Mouse (Mus musculus): ENCODE results near the gene Fgf8.

Gene Fgf8

DNA sequence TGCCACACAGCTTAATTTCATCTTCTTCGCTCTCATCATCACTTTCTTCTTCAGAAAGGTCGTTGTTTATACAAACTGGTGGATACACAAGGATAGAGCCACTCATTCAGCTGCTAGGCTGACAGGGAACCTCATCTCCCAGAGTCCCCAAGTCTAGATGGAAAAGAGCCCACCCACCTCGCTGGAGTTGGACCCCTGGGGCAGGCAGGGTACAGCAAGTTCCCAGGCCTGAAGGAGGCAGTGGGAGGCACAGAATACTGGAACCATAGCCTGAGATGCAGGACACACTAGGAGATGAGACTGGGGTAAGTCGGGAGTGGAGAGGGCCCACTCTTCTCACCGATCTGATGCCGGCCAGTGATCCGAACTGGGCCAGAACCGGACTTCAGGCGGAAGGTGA lies 5.5 kb upstream of the Fgf8 start:
- no peak for DNase-seq

DNA sequence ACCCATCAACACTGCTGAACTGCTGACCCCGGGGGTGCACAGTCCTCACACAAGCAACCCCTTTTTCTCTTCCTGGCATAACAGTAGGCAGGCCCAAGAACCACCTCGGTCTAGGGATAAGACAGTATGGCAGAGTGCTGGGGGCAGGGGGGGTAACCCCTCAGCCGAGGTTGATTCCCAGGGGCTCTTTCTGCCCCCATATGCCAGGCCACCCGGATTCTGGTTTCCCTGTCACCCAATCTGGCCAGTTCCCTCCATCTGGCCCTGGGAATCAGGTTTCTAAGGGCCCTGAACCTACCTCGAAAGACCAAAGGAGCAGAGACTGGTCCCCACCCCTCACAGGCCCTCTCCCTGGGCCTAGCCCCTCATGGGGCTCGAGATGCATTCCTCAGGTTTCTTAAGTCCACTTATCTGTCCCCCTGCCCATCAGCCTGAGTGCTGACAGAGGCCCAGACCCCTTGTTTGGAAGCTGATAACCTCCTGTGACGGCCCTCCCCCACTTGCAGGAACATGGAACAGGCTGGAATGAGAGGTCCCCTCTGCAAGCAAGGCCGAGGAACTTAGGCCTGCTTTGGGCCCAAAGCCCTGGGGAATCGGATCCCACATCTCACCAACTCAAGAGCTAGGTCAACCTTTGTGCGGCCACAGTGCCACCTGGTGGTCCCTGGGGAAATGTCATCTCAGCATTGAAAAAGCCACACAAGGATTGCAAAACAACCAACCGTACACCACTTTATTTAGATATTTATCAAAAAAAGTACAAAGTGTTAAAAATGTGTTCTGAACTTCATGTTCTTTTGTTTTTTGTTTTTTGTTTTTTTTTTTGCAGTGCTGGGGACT lies 4.5 kb upstream of the Fgf8 start:
- peak; percentile 86 to 88 for DNase-seq

DNA sequence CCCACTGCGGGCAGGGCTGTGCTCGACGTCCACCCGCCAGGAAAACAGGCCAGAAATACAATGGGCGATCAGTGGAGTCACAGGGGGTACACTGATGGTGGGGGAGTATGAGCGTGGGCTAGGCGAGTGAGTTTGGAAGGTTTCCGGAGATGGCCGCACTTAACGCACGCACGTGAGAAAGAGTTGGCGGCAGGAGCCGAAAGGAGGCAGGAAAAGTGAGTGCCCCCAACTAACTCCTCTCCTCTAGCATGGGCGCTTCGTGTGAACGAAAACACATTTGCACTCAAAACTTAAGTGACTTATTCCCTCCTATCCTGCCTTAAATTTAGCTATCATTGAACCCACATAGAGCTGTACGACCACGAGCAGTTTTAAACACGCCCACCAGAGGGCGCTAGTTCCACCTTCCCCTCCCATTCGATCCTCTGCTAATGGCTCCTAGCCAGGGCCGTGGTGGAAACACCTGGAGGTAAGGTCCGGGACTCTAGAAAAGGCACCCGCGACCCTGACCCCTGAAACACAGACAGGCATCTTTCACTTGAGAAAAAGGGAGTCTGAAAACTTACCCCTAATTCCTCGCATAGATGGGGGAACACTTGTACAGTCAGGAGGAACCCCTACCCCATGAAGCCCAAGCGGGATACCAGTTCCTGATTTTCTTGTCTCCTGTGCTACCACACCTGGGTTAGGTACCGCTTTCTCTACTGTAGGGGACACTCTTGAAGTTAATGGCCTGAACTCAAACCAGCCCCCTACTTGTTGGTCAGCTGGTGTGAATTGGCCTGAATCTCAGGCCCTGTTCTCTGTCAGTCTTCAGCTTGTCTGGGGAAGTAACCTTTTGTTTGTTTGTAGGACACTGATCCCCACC lies 3.7 kb upstream of the Fgf8 start:
- peak; percentile 77 for DNase-seq

DNA sequence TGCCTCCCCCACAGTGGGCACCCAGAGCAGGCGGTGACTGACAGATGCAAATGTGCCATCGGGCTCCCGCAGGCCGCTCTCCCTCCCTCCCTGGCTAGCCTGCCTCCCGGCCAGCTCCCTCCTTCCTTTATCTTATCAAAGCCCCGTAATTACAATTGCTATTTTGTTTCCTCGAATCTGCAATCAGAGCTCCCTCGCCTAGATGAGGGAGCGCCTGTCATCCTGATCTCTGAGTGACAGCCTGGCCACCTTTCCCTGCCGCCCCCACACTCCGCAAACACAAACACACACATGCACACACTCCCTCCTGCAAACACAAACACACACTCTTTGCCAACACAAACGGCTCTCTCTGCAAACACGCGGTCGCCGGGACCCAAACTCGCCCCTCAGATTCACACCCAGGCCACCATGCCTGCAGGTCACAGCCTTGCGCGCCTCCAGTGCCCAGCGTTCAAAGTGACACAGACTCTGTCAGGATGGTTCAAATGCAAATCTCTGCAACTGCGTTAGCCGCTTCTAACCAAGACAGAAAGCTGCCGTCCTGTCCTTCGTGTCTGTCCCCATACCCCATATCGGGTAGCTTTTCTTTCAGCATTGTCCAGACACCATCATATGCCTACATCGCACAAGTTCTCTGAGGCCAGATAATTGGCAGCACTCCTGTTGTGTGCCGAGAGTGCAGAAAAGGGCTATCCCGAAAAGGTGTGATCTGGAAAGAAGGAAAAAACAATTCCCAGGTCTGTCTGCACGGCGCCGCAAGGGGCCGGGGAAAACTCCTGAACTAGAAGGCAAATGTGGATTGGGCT lies 2.8 kb upstream of the Fgf8 start:
- DNase-seq, result no peak

DNA sequence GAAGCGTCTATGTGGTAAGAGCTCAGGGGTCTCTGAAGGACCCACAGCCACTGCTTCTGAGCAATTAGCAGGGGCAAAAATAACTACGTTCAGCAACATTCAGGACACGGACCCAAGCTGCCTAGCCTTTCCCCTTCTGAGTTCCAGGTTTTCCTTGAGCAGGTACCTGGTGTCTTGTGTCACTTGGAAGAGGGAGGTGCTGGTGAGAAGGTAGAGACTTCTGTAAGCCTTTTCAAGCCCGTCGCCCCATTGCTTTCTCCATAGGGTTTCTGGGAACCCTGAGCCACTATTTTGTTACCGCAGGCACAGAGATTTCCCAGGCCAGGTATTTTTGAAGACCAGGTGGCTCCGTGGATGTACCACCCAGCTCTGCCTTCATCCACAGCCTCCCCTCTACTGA lies 904 bp upstream of the Fgf8 start:
- DNase-seq, result no peak

DNA sequence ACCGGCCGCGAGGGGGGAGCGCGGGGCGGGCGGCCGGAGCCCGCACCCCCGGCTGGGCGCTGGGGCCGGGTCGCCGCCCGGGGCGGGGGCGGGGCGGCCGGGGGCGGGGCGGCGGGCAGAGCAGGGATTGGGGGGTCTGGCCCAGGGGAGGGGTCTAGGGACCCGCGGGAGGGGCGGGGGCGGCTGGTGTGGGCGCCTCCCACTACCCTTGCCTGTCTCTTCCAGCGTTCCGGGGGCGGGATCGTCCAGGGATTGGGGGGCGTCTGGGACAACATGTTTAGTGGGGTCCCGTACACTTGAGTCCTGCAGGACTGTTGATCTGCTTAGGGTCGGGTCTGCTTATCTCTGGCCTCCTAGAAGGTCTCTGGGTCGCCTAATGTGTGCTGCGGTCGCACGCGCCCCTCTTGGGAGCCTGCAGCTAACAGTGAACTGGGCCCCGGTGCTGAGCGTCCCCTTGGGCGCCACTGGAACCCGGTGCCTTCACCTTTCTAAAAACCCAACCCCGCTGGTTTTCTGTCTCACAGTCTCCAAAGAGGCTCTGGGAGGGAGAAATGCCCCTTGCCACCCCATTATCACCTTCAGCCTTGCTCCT lies 365 bp upstream of the Fgf8 start:
- DNase-seq, result no peak

DNA sequence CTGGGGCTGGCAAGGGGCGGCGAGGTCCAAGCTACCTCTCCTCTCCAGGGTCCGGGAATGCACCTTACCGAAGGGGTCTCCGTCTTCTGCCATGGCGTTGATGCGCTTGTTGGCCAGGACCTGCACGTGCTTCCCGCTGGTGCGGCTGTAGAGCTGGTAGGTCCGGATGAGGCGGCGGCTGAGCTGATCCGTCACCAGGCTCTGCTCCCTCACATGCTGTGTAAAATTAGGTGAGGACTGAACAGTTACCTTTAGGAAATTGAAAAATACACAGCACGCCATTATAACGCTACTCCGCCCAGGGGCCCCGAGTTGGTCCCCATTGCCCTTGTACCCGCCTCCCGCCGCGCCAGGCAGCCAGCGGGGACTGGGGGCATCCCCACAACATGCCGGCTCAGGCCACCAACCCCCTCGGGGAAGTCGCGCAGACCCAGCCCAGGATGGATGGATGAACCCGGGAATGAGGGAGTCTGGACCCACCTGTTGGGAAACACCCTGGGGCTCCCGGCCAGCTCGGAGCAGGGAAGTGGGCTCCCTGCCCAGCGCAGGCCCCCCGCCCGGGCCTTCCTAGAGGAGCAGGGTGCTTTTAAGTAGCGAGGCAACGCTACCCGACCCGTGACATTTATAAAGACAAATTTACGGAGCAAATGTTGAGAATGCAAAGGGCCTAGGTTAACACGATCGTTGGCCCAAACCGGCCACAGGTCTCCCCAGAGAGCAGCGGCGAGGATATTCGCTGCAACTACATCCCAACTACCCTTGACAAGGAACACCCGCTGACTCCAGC lies 1.1 kb downstream of the Fgf8 start:
- no peak for DNase-seq

DNA sequence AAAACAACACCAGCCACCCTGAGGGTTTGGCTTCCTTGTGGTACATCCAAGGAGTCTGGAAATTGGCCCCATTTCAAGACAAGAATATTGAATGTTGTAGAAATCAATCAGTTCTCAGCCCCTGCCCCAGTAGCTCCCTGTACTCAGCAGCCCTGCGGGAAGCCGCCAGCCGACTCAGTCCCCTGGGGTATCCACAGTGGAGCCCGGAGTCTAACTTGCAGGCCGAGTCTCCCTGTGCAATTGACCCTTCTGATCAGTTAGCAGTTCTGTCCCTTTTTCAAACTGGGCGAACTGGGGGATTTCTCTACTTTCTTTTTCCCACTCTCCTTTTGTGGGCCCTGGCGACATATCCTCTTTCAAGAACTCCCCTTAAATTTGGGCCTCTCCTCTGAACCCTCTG lies 1.9 kb downstream of the Fgf8 start:
- no peak for DNase-seq

DNA sequence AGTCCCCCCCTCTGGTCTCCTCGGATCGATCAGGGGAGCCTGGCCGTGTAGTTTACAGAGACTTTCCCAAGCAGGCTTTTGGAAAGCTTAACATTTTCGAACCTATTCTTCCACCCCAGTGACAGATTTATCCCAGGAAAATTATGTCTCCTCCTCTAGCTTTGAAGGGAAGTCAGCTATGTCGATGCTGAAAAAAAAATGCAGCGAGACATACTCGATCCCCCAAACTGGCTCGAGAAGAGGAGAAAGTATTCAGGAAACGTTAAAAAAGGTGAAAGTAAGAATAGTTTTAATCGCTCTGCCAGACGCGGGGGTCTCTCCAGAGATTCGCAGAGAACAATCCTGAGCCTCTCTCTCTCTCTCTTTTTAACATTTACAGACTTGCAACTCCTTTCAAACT lies 2.5 kb downstream of the Fgf8 start:
- no peak for DNase-seq

DNA sequence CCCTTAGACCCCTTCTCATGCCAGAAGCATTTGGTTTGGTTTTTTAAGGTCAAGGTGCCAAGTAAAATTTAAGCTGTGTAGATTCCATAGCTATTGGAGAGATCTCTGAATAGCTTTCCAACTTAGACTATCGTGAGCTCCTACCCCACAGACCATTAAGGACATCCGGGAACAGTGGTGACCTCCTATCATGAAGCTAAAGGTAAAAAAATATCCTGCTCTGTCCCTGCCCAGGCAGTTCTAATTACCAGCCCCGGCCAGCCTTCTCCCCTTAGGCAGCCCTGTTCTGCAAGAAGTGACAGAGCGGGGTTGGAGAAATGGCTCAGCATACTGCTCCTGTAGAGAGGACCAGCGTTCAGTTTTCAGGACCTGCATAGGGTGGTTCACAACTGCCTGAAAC lies 4.2 kb downstream of the Fgf8 start:
- no peak for DNase-seq

DNA sequence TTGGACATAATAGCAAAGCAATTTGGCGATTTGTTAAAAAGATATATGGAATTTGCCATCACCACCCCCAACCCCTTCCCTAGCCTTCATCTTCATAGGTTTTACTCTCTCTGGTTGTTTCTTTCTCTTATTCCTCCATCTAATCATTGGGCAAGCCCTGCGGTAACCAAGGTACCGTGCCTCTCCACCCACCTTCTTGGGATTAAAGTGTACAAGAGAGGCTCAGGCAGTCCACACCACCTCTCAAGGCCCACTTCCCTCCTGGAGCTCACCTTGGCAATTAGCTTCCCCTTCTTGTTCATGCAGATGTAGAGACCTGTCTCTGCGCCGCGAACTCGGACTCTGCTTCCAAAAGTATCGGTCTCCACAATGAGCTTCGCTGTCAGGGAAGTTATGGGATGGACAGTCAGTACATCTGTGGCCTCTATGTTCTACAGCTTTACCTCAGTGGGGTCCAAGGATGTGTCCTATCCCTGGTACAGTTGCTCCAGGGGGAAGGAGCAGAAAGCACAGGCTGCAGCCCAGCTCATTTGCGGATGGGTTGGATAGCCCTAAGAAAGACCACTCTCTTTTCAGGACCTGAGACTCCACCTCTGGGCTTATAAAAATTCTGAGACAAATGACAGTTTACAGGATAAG lies 4.8 kb downstream of the Fgf8 start:
- no peak for DNase-seq

DNA sequence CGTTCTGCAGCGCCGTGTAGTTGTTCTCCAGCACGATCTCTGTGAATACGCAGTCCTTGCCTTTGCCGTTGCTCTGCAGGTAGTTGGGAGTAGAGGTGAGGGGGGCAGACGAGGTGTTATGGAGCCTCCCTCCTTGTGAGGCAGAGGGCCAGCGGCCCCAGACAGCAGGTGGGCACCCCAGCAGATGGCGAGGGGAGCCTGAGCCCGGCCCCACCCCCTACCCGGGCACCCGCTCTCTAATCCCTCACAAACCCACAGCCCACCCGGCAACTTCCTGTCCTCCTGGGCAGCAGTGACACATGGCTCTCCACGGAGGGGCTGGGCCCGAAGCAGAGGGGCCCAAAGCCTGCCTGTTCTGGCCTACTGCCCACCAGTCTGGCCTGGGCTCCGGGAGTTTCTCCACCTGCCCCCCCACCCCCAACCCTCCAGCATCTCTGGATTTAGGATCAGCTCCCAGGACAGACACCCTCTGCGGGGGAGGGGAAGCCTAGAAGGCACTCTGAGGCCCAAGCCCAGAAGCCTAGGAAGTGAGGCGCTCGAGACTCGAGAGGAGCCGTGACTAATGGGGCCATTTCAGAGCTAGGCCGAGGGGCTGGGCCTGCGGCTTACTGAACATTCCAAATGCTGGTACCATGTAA lies 5.4 kb downstream of the Fgf8 start:
- DNase-seq, result no peak

DNA sequence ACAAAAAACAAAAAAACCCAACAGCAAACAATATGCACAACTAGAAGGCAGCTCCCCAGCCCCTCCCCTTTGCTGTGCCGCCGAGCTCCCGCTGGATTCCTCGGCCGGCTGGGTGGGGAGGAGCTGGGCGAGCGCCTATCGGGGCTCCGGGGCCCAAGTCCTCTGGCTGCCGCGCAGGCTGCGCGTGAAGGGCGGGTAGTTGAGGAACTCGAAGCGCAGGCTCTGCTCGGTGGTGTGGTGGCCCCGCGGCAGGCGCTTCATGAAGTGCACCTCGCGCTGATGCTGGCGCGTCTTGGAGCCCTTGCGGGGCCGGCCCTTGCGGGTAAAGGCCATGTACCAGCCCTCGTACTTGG lies 5.9 kb downstream of the Fgf8 start:
- DNase-seq, result peak; percentile 29 to 38

DNA sequence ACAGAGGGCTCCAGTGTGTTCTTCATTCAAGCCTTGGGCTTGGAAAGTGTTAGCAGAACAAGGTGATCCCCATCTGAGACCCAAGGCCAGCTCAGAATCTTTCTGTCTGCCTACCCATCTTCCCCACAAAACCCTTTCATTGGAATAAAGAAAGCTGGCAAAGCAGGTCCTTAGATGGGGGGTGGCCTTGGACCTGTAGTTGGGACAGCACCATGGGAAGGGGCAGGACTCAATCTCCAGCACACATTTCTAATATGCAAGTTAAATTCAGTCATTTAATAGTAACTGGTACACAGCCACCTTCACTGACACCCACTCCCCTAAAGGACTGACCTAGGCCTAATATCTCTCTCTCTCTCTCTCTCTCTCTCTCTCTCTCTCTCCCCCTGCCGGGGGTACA lies 6.5 kb downstream of the Fgf8 start:
- DNase-seq, result no peak

DNA sequence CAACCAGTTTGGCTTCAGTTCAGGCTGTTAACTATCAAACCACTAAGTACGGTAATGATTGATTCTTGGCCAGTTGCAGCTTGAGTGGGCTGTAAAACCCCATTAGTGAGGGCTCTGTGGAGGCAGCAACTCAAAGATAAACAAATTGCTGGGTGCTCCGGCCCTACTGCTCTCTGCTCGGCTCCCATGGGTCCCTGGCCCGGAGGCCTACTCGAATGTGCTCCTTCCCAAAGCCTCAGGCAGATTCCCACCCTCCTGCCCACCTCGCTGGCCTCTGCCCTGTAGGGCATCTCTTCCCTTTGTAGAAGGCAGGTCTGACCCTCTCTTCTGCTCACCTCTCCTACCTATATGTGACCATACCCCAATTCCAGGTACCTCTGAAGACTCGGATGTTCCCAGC lies 8.0 kb downstream of the Fgf8 start:
- DNase-seq, result no peak

DNA sequence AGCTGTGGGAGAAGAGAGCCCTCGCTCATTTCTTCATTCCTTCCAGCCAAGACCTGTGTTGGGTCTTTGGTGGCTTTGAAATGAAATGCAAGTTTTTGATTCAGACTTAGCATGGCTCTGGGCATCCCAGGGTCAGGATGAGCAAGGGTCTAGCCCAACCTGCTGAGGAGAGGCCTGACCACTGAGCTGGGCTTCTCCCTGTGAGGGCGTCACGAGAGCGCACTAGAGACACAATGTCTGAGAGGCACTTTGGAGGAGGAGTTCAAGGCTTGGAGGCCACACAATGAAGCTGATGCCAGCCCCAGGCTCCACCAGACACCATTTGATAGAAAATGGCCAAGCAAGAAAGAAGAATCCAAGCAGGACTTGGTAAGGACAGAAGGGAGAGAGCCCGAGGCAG lies 8.5 kb downstream of the Fgf8 start:
- DNase-seq, result no peak

DNA sequence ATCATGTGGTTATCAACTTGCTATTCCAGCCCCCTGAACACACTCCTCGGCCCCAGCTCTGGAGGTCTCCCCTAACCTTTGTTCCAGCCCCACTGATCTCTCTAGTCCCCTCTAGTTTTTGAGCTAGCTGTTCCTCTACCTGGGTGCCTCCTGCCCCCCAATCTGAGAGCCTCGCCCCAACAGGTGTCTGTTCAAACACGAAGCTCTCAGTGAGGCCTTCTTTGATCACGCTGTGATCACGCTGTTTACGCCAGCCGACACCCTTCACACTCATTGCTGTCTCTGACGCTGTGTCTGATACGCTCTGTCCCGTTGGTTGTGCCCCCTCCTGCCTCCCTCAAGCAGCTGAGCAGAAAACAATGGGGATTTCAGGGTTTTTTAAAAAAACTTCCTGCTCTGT lies 9.2 kb downstream of the Fgf8 start:
- DNase-seq, result no peak

DNA sequence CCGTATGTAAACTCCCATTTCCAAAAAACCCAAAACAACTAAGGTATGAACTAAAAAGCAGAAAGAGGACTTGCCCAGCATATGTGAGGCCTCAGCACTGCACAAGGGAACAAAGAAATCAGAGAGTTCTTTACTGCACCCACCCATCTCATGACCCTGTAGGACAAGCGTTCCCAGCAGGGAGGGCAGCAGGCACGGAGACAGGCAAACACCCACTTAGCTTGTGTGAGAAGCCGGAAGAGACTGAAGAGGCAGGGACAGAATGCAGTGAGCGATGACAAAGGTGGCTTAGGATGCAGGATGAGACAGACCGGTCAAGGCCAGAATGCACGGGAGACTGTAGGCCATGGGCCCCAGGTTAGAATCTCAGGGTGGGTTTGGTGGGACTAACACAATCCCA lies 11.1 kb downstream of the Fgf8 start:
- no peak for DNase-seq

DNA sequence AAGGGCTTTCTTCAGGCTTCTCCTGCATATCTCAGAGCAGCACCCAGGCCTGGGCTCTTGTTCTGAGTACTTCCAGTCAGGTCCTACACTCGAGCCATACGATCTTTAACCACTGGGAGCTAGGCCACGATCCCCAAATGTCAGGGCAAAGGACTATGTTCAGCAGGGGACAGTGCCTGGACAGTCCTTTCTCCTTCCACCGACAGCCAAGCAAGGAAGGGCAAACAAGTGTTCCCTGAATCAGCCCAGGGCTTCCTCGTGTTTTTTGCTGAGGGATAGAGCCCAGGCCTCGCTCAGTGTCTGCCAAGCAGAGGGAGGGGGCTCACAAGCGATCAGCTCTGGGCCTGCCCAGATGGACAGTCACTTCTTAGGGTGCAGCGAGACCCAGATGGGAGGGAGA lies 12.7 kb downstream of the Fgf8 start:
- DNase-seq, result no peak

DNA sequence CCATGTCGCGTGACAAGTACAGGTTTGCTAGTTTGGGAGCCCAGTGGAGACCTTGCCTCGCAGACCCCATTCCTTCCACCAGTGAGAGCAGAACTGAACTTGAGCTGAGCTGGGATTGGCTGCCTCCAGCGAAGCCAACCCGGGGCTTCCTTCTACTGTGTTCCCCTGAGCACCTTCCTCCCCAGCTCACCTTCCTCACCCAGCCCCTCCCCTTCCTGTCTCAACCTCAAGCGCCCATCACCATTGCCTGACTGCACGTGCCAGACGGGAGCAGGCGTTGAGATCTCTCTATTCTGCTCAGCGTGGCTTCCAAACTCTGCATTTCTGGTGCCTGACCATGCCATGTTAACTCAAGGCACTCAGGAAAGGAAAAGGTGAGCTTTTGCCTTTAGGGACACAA lies 15.5 kb downstream of the Fgf8 start:
- no peak for DNase-seq

DNA sequence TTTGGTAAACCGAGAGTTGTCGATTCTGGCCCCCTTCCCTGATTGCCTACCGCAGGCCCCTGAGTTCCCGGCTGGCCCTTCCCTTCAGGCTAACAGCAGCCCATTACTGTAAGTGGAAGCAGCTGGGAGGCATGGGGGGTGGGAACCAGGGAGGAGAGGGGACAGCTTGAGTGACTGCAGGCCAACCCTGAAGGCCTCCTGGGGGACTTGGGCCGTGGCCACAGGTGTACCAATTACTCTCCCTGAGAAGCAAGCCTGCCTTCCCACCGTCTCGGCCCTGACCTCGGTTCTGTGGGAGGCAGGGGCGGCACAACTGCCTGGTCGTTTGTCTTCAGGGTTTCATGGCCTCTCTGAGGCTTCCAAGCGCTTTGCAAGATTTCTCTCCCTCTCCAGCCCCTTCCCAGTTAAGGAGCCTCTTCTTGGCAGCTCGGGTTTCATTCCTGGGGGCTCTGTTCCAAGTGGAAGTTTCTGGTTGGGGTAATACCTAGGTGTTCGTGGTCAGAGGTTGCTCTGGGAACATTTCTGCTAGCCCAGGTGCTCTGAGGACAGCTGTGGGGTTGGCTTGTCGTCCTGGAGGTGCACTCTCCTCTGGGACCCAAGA lies 16.9 kb downstream of the Fgf8 start:
- no peak for DNase-seq
